Mouse (Mus musculus) hindbrain, embryonic 12.5 days (tissue): ENCODE data around the gene Apopt1. TPM values are rescaled to one million over a fixed set of nuclear protein-coding genes. Genes with fewer than 3 reads are reported as not detected.

Experiments used
- ATAC-seq: fragments of 200-750 bp; cut with Nextera tagmentation; 2 replicates; pipeline ENCODE4 v1.8.0; 2017; ENCODE audit warnings: moderate TSS enrichment; ENCODE audit not compliant: low FRiP score
- H3K27ac ChIP-seq: fragments of 300-500 bp; sonication (generic); 2 replicates; pipeline ENCODE4 v1.5.1; 2016; ENCODE audit warnings: mild to moderate bottlenecking
- H3K27me3 ChIP-seq: fragments of 300-500 bp; sonication (generic); 2 replicates; pipeline ENCODE4 v1.6.1; 2016; ENCODE audit warnings: mild to moderate bottlenecking
- H3K36me3 ChIP-seq: fragments of 300-500 bp; sonication (generic); 2 replicates; pipeline ENCODE4 v1.6.1; 2016; ENCODE audit warnings: mild to moderate bottlenecking
- H3K4me1 ChIP-seq: fragments of 300-500 bp; sonication (generic); 2 replicates; pipeline ENCODE4 v1.6.1; 2016
- H3K4me2 ChIP-seq: fragments of 300-500 bp; sonication (generic); replicated peaks from 2 replicates; pipeline ENCODE4 v1.6.1; 2016; ENCODE audit warnings: mild to moderate bottlenecking
- H3K4me3 ChIP-seq: fragments of 300-500 bp; sonication (generic); 2 replicates; pipeline ENCODE4 v1.5.1; 2016; ENCODE audit warnings: mild to moderate bottlenecking
- H3K9ac ChIP-seq: fragments of 300-500 bp; sonication (generic); 2 replicates; pipeline ENCODE4 v1.6.1; 2016; ENCODE audit warnings: mild to moderate bottlenecking, moderate library complexity
- H3K9me3 ChIP-seq: fragments of 300-500 bp; sonication (generic); replicated peaks from 2 replicates; pipeline ENCODE4 v1.6.1; 2016; ENCODE audit warnings: mild to moderate bottlenecking
- WGBS: fragments of 180-500 bp; shearing (Covaris S2); methylation state at CpG from one replicate; pipeline ENCODE4 v1.1.7; 2016; 5-methylcytosine and 5-hydroxymethylcytosine counted together
- polyA plus RNA-seq: library from polyadenylated mRNA; unstranded; fragments of >200 nt; fragmentation: Nextera tagmentation; extraction: Ambion mirVana; gene quantifications from 2 replicates; pipeline ENCODE4 v1.2.1, GENCODE M21; 2016

Gene Apopt1
- polyA plus RNA-seq, 1 experiment from 2014 or later: 54.0 TPM

- Histone ChIP-seq H3K27me3 (no peaks in the 10 kb centered on the region), H3K4me2 (no peak overlapping the region), H3K27ac (no peak overlapping the region), H3K36me3 (peaks cover 12% of the 10 kb centered on the region), H3K9ac (no peak overlapping the region), H3K4me1 (peaks cover 31% of the 10 kb centered on the region), H3K4me3 (no peak overlapping the region), H3K9me3 (no peaks in the 10 kb centered on the region)
- ATAC-seq: no peak
- 89% methylated on average over 4 of the region's 4 CpGs for WGBS
Measured at GRCm38 (mm10) chr12:111686390-111686789, 26.7 kb upstream of the Apopt1 start.

GRCm38 (mm10) chr12:111687350-111688068, 25.6 kb upstream of the Apopt1 start:
- H3K4me2 ChIP-seq: no peak overlapping the region

GRCm38 (mm10) chr12:111688069-111688428, 25.0 kb upstream of the Apopt1 start:
- peak overlapping the region; percentile 76 for H3K27ac ChIP-seq
- no peak overlapping the region for H3K4me2 ChIP-seq
- 48% methylated on average over 2 of the region's 2 CpGs for WGBS
- no peak for ATAC-seq
- no peak overlapping the region for H3K9ac ChIP-seq
- no peak overlapping the region for H3K4me3 ChIP-seq
- H3K36me3 ChIP-seq: no peaks in the 10 kb centered on the region
- no peaks in the 10 kb centered on the region for H3K9me3 ChIP-seq
- H3K27me3 ChIP-seq: no peaks in the 10 kb centered on the region
- H3K4me1 ChIP-seq: peaks cover 44% of the 10 kb centered on the region

More at GRCm38 (mm10) chr12:111687350-111688068, 25.6 kb upstream of the Apopt1 start:
- no peaks in the 10 kb centered on the region for H3K9me3 ChIP-seq
- no peak overlapping the region for H3K9ac ChIP-seq
- peak; percentile 35; the same call in 1 of the 2 replicates for ATAC-seq
- H3K36me3 ChIP-seq: 0 out of 2 replicates have a peak, but pooled peaks cover 4% of the 10 kb centered on the region
- no peaks in the 10 kb centered on the region for H3K27me3 ChIP-seq
- WGBS: 20% methylated on average over 14 of the region's 14 CpGs
- H3K4me3 ChIP-seq: no peak overlapping the region
- H3K4me1 ChIP-seq: peaks cover 42% of the 10 kb centered on the region
- H3K27ac ChIP-seq: peak overlapping the region; percentile 76

GRCm38 (mm10) chr12:111689426-111689825, 23.6 kb upstream of the Apopt1 start:
- Histone ChIP-seq H3K27ac (no peak overlapping the region), H3K27me3 (no peaks in the 10 kb centered on the region), H3K9me3 (no peaks in the 10 kb centered on the region), H3K36me3 (no peaks in the 10 kb centered on the region), H3K4me1 (peaks cover 58% of the 10 kb centered on the region), H3K4me3 (no peak overlapping the region), H3K9ac (no peak overlapping the region), H3K4me2 (no peak overlapping the region)
- WGBS: 90% methylated on average over 11 of the region's 11 CpGs
- no peak for ATAC-seq

- no peaks in the 10 kb centered on the region for H3K9me3 ChIP-seq
- H3K27me3 ChIP-seq: no peaks in the 10 kb centered on the region
- H3K4me3 ChIP-seq: no peak overlapping the region
- no peak for ATAC-seq
- peaks cover 77% of the 10 kb centered on the region for H3K4me1 ChIP-seq
- H3K36me3 ChIP-seq: no peaks in the 10 kb centered on the region
- 0 out of 2 replicates have a peak overlapping the region, but pooled peaks have one; percentile 9 for H3K9ac ChIP-seq
- 3% methylated on average over 5 of the region's 5 CpGs for WGBS
- no peak overlapping the region for H3K4me2 ChIP-seq
- H3K27ac ChIP-seq: peak overlapping the region; percentile 94
Measured at GRCm38 (mm10) chr12:111691346-111691872, 21.7 kb upstream of the Apopt1 start.

GRCm38 (mm10) chr12:111692899-111693298, 20.2 kb upstream of the Apopt1 start:
- H3K9me3 ChIP-seq: no peaks in the 10 kb centered on the region
- 0 out of 2 replicates have a peak overlapping the region, but pooled peaks have one; percentile 8 for H3K9ac ChIP-seq
- H3K36me3 ChIP-seq: no peaks in the 10 kb centered on the region
- peak overlapping the region; percentile 94 for H3K27ac ChIP-seq
- H3K4me3 ChIP-seq: no peak overlapping the region
- no peak for ATAC-seq
- no peaks in the 10 kb centered on the region for H3K27me3 ChIP-seq
- H3K4me2 ChIP-seq: 0 out of 2 replicates have a peak overlapping the region, but pooled peaks have one; percentile 9
- H3K4me1 ChIP-seq: peaks cover 68% of the 10 kb centered on the region
- WGBS: 63% methylated on average over 5 of the region's 5 CpGs

- no peaks in the 10 kb centered on the region for H3K27me3 ChIP-seq
- peak overlapping the region; percentile 32 for H3K4me2 ChIP-seq
- no peaks in the 10 kb centered on the region for H3K9me3 ChIP-seq
- no peaks in the 10 kb centered on the region for H3K36me3 ChIP-seq
- peak overlapping the region; percentile 47 for H3K9ac ChIP-seq
- H3K27ac ChIP-seq: peak overlapping the region; percentile 94
- WGBS: 11% methylated on average over 18 of the region's 18 CpGs
- peak; percentile 87 for ATAC-seq
- no peak overlapping the region for H3K4me3 ChIP-seq
- H3K4me1 ChIP-seq: peaks cover 69% of the 10 kb centered on the region
Measured at GRCm38 (mm10) chr12:111693341-111694270, 19.5 kb upstream of the Apopt1 start.

- under 1% methylated on average over 12 of the region's 12 CpGs for WGBS
- peak; percentile 30 for ATAC-seq
- H3K4me2 ChIP-seq: peak overlapping the region; percentile 32
Measured at GRCm38 (mm10) chr12:111694271-111694781, 18.7 kb upstream of the Apopt1 start.

GRCm38 (mm10) chr12:111694880-111695804, 17.9 kb upstream of the Apopt1 start:
- Histone ChIP-seq H3K4me1 (peaks cover 68% of the 10 kb centered on the region), H3K27me3 (no peaks in the 10 kb centered on the region), H3K4me2 (peak overlapping the region; percentile 32; the same call in 1 of the 2 replicates), H3K36me3 (no peaks in the 10 kb centered on the region), H3K9me3 (no peaks in the 10 kb centered on the region), H3K27ac (peak overlapping the region; percentile 94), H3K4me3 (no peak overlapping the region), H3K9ac (peak overlapping the region; percentile 47)
- 30% methylated on average over 13 of the region's 13 CpGs for WGBS
- peak; percentile 61 for ATAC-seq

More at GRCm38 (mm10) chr12:111694271-111694781, 18.7 kb upstream of the Apopt1 start:
- H3K9me3 ChIP-seq: no peaks in the 10 kb centered on the region
- no peaks in the 10 kb centered on the region for H3K27me3 ChIP-seq
- no peaks in the 10 kb centered on the region for H3K36me3 ChIP-seq
- H3K27ac ChIP-seq: peak overlapping the region; percentile 94
- peak overlapping the region; percentile 47; the same call in 1 of the 2 replicates for H3K9ac ChIP-seq
- H3K4me1 ChIP-seq: peaks cover 72% of the 10 kb centered on the region
- no peak overlapping the region for H3K4me3 ChIP-seq

- Histone ChIP-seq H3K36me3 (no peaks in the 10 kb centered on the region), H3K27me3 (no peaks in the 10 kb centered on the region), H3K27ac (peak overlapping the region; percentile 94), H3K4me2 (no peak overlapping the region), H3K9me3 (no peaks in the 10 kb centered on the region), H3K4me1 (peaks cover 58% of the 10 kb centered on the region), H3K4me3 (no peak overlapping the region), H3K9ac (no peak overlapping the region)
- WGBS: 21% methylated on average over 6 of the region's 6 CpGs
- no peak for ATAC-seq
Measured at GRCm38 (mm10) chr12:111696239-111696638, 16.8 kb upstream of the Apopt1 start.

- no peaks in the 10 kb centered on the region for H3K27me3 ChIP-seq
- WGBS: 73% methylated on average over 4 of the region's 4 CpGs
- no peak overlapping the region for H3K9ac ChIP-seq
- no peaks in the 10 kb centered on the region for H3K9me3 ChIP-seq
- no peaks in the 10 kb centered on the region for H3K36me3 ChIP-seq
- no peak for ATAC-seq
- peaks cover 44% of the 10 kb centered on the region for H3K4me1 ChIP-seq
- H3K4me2 ChIP-seq: no peak overlapping the region
- H3K27ac ChIP-seq: no peak overlapping the region
- no peak overlapping the region for H3K4me3 ChIP-seq
Measured at GRCm38 (mm10) chr12:111697708-111698107, 15.4 kb upstream of the Apopt1 start.
